Mouse (Mus musculus) granulocyte monocyte progenitor cell, adult 5-6 weeks (primary cell): ENCODE measurements around the gene Dmp1. TPM values are rescaled to one million over a fixed set of nuclear protein-coding genes. Genes with fewer than 3 reads are reported as not detected.
A peak's percentile ranks its signal among the peaks of the same experiment; 100 is the strongest.

ENCODE experiments used
- ATAC-seq: replicated peaks from 2 replicates; pipeline ENCODE4 v1.8.0; 2016; ENCODE audit warnings: mild to moderate bottlenecking, moderate TSS enrichment, inconsistent platforms; ENCODE audit not compliant: poor library complexity, severe bottlenecking
- total RNA-seq, 2 experiments: library from RNA; stranded (forward) in 1 of 2; stranded (reverse) in 1 of 2; fragments of 200-712, 200-1000 nt in 1 of 2; fragments of >200 nt in 1 of 2; fragmentation: Nextera tagmentation in 1 of 2; gene quantifications; 2 replicates each; pipeline ENCODE4 v1.2.3; 2014 to 2017

Gene Dmp1
- total RNA-seq (2014; fragmentation: Nextera tagmentation) (not detected in 2 replicates), total RNA-seq (2017) (not detected in 2 replicates)

GRCm38 (mm10) chr5:104202351-104202750 lies at the start of gene Dmp1:
TSS of gene Dmp1 (plus strand) at chr5:104202613.
- ATAC-seq = no peak

GRCm38 (mm10) chr5:104157701-104158100 lies 44.7 kb upstream of the Dmp1 start:
- no peak for ATAC-seq

- no peak for ATAC-seq
These were observed 43.9 kb upstream of the Dmp1 start for GRCm38 (mm10) chr5:104158332-104159052.

GRCm38 (mm10) chr5:104160581-104160980 lies 41.8 kb upstream of the Dmp1 start:
- ATAC-seq = no peak

- ATAC-seq = no peak
These were observed 41.0 kb upstream of the Dmp1 start for GRCm38 (mm10) chr5:104161390-104161789.

GRCm38 (mm10) chr5:104163536-104163935 lies 38.9 kb upstream of the Dmp1 start:
- ATAC-seq = no peak

- no peak for ATAC-seq
These were observed 32.0 kb upstream of the Dmp1 start, which contains the start of gene Dspp for GRCm38 (mm10) chr5:104170412-104170811. TSS of gene Dspp (plus strand) at chr5:104170712.

GRCm38 (mm10) chr5:104173094-104173493 lies 29.3 kb upstream of the Dmp1 start:
- no peak for ATAC-seq

GRCm38 (mm10) chr5:104183743-104184142 lies 18.7 kb upstream of the Dmp1 start:
- no peak for ATAC-seq

- ATAC-seq = no peak
These were observed 15.1 kb upstream of the Dmp1 start for GRCm38 (mm10) chr5:104187281-104187680.

GRCm38 (mm10) chr5:104195086-104195485 lies 7.3 kb upstream of the Dmp1 start:
- no peak for ATAC-seq

- no peak for ATAC-seq
These were observed 1.1 kb upstream of the Dmp1 start for GRCm38 (mm10) chr5:104201153-104201950.

- ATAC-seq = no peak
These were observed 10.1 kb downstream of the Dmp1 start for GRCm38 (mm10) chr5:104212531-104212930.

- ATAC-seq = peak; percentile 62
These were observed 16.5 kb downstream of the Dmp1 start for GRCm38 (mm10) chr5:104218926-104219325.

- no peak for ATAC-seq
These were observed 21.9 kb downstream of the Dmp1 start for GRCm38 (mm10) chr5:104224299-104224698.

- ATAC-seq = no peak
These were observed 22.3 kb downstream of the Dmp1 start for GRCm38 (mm10) chr5:104224750-104225149.

GRCm38 (mm10) chr5:104228497-104228896 lies 26.1 kb downstream of the Dmp1 start:
- no peak for ATAC-seq

GRCm38 (mm10) chr5:104236741-104237140 lies 34.3 kb downstream of the Dmp1 start:
- ATAC-seq = no peak

- ATAC-seq = no peak
These were observed 37.4 kb downstream of the Dmp1 start for GRCm38 (mm10) chr5:104239674-104240378.

GRCm38 (mm10) chr5:104244261-104244660 lies 41.8 kb downstream of the Dmp1 start:
- no peak for ATAC-seq

GRCm38 (mm10) chr5:104251811-104252210 lies 49.4 kb downstream of the Dmp1 start:
- no peak for ATAC-seq
